Mouse (Mus musculus) lung, adult 2 months (tissue): ENCODE data around the gene Scube3.

Experiments
- CTCF ChIP-seq: fragments of 200-500 bp; IDR thresholded peaks from 2 replicates; pipeline ENCODE4 v1.5.1; 2011; ENCODE audit warnings: mild to moderate bottlenecking, low read length, control low read depth; ENCODE audit not compliant: insufficient read depth
- POLR2A ChIP-seq: fragments of 200-500 bp; IDR thresholded peaks from 2 replicates; pipeline ENCODE4 v1.6.1; 2011; ENCODE audit warnings: low read depth, mild to moderate bottlenecking, control low read depth, low read length, borderline replicate concordance; ENCODE audit errors: extremely low read depth

- TF ChIP-seq POLR2A (no peak), CTCF (no peak)
These were observed 18.3 kb upstream of the Scube3 start for GRCm38 (mm10) chr17:28123627-28124026.
